Mouse (Mus musculus): Measurements from ENCODE around the gene Scgb1a1.

The Scgb1a1 gene

GRCm38 (mm10) chr19:9043123-9043522, 44.6 kb downstream of the Scgb1a1 start:
- no peak for DNase-seq (ENCODE audit: low spot score)

DNA sequence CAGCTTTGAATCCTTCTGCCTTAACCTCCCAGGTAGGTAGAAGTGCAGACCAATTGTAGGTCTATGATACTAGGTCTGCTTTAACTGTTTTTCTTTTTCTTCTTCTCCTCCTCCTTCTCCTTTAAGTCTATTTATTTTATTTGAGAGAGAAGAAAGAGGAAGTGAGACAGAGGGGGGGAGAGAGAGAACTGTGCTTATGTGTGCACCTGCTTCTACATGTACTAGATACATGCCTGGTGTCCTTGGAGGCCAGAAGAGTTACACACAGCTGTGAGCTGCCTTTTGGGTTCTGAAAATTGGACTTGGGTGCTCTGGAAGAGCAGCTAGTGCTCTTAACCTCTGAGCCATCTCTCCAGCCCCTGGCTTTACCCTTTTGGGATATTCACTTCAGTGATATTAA, 46.7 kb downstream of the Scgb1a1 start:
- DNase-seq (ENCODE audit: low spot score), result no peak

GRCm38 (mm10) chr19:9040649-9041048, 47.1 kb downstream of the Scgb1a1 start:
- no peak for DNase-seq (ENCODE audit: low spot score)

- no peak for DNase-seq (ENCODE audit: low spot score)
These were observed 47.8 kb downstream of the Scgb1a1 start for GRCm38 (mm10) chr19:9039928-9040327.

DNA sequence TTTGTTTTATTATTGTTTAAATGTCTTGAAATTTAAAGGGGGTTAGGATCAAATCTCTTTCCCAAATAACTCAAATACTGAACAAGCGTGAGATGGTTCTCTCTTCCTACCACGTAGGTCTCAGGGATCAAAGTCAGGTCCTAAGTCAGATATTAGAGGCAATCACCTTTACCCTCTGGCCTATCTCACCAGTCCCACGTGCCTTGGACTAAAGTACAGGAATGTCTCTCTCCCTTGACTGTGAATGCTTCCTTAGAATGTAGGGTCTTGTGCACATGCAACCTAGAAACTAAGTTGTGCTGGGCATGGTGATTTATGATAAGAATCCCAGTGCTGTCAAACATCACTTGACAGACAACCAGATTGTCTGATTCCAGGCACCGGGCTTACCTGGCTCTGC, 48.5 kb downstream of the Scgb1a1 start:
- DNase-seq (ENCODE audit: low spot score), result no peak

DNA sequence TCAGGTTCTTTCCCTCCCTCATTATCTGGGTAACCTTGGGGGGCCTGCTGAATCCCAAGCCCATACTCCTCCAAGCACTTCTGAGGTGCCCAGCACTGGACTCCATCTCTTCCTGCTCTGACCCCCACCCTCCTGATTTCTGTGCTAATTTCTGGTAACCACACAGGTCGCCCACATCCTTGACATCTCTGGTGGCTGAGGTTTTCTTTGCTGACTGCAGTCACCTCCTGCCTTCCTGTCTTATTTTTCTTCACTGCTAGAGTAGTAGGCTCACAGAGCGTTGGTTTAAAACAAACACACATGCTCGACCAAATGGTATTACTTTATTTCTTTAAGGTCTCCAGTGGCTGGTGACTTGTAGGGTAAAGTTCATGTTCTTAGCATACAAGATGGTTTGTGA, 49.6 kb downstream of the Scgb1a1 start:
- no peak for DNase-seq (ENCODE audit: low spot score)

GRCm38 (mm10) chr19:9035101-9035500, 52.7 kb downstream of the Scgb1a1 start:
- DNase-seq (ENCODE audit: low spot score), result no peak

DNA sequence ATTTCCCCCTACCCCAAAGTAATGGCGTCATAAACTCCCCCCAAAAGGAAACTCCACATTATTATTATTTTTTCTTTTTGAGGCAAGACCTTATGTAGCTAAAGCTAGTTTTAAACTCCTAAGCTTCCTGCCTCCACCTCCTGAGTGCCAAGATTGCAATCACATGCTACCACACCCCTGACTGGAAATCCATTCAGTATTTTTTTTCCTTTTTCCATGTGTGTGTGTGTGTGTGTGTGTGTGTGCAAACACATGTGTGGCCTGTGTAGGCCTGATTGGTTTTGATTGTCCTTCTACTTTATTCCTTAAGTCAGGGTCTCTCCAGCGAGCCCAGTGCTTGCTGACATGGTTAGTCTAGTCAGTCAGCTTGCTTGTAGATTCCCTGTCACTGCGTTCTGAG, 53.3 kb downstream of the Scgb1a1 start:
- no peak for DNase-seq (ENCODE audit: low spot score)
